In genomic region chr8:111619936-111620335, GRCm38 (mm10) we compare ENCODE assay signal across 10 mouse cellular contexts. TPM values are rescaled to one million over a fixed set of nuclear protein-coding genes. Genes with fewer than 3 reads are reported as not detected.
A peak's percentile ranks its signal among the peaks of the same experiment; 100 is the strongest.
DNase-seq lines count a peak whose midpoint lies in the region; ATAC-seq lines count a peak whose summit lies in the region.
"Had no signal": no experiment of that assay in that cellular context is flagged by ENCODE, and none has a peak within 500 bp of the region (broad histone marks: within the 10 kb centered on the region; RNA-seq: fewer than 3 reads in every experiment).

No protein-coding gene starts in this region.

- DNase-seq in adrenal gland, adult (ENCODE audit: inconsistent age in 2 of 2, low spot score in 1 of 2): peak; percentile 67 to 88
- DNase-seq in adrenal gland, postnatal 4 days (ENCODE audit: low spot score in 2 of 2): no peak
- peak; percentile 39 to 67 for DNase-seq in kidney, postnatal 25 days
- no peak for DNase-seq in kidney, adult 18-20 months
- peak; percentile 72 for DNase-seq in adipocyte (ENCODE audit: low spot score)
- no peak for DNase-seq in left cerebral cortex, adult 11 months (ENCODE audit: low spot score)
- DNase-seq in thymus, postnatal 0 days (ENCODE audit: low spot score): no peak
- DNase-seq: lung, embryonic 14.5 days had no signal

- H3K27me3 ChIP-seq in heart, embryonic 15.5 days: no peaks in the 10 kb centered on the region

- ATAC-seq in heart, embryonic 15.5 days (replicated peaks; ENCODE audit: insufficient number of reproducible peaks, insufficient read depth, low FRiP score, low read depth): 0 out of 2 replicates have a peak, but pooled peaks have one; percentile 12
- ATAC-seq: midbrain, embryonic 16.5 days had no signal

- no peak overlapping the region for H3K4me3 ChIP-seq in heart, embryonic 15.5 days

- H3K27ac ChIP-seq in heart, embryonic 15.5 days: peak overlapping the region; percentile 57

- 0 out of 2 replicates have a peak, but pooled peaks cover 5% of the 10 kb centered on the region for H3K36me3 ChIP-seq in heart, embryonic 15.5 days

- H3K4me1 ChIP-seq in heart, embryonic 15.5 days (replicated peaks): peaks cover 39% of the 10 kb centered on the region

- 38% methylated on average over 1 of the region's 1 CpGs for WGBS in heart, embryonic 15.5 days

- H3K9me3 ChIP-seq in heart, embryonic 15.5 days (replicated peaks): no peaks in the 10 kb centered on the region

- no peak overlapping the region for H3K9ac ChIP-seq in heart, embryonic 15.5 days
- H3K9ac ChIP-seq: lung, embryonic 14.5 days had no signal

- no peak overlapping the region for H3K4me2 ChIP-seq in heart, embryonic 15.5 days
- H3K4me2 ChIP-seq: lung, embryonic 14.5 days had no signal

RNA-seq across cellular contexts. Expression of gene Ldhd, which starts 10.2 kb away (rescaled TPM):
- 10 to 100 TPM; 22.0 to 23.2 TPM for total RNA-seq in adrenal gland, postnatal 4 days (2021)
- polyA plus RNA-seq in heart, embryonic 15.5 days (2015; fragmentation: Nextera tagmentation; extraction: Ambion mirVana): 0.79 and 1.0 TPM in 2 replicates
- polyA plus RNA-seq in thymus, postnatal 0 days (2015; fragmentation: Nextera tagmentation; extraction: Ambion mirVana): 3.8 and 3.9 TPM in 2 replicates

RNA-seq across cellular contexts. Expression of gene Zfp1, which starts 23.3 kb away (rescaled TPM):
- total RNA-seq in adrenal gland, postnatal 4 days (2021): 10 to 100 TPM; 15.5 to 17.0 TPM
- polyA plus RNA-seq in heart, embryonic 15.5 days (2015; fragmentation: Nextera tagmentation; extraction: Ambion mirVana): 11.7 and 15.0 TPM in 2 replicates
- polyA plus RNA-seq in thymus, postnatal 0 days (2015; fragmentation: Nextera tagmentation; extraction: Ambion mirVana): 23.6 and 29.7 TPM in 2 replicates

Comparison
In these comparisons a context has a peak if more than half of its experiments do, and no peak if none do; other contexts are left out.
1. DNase-seq: peak in adrenal gland, adult (2 of 2), kidney, postnatal 25 days (2 of 2) and adipocyte (single experiment); none in adrenal gland, postnatal 4 days (0 of 2), kidney, adult 18-20 months (single experiment), left cerebral cortex, adult 11 months (single experiment) and thymus, postnatal 0 days (single experiment).